Mouse (Mus musculus) CH12.LX (cell line): ENCODE measurements around the gene Tm6sf2. TPM values are rescaled to one million over a fixed set of nuclear protein-coding genes. Genes with fewer than 3 reads are reported as not detected.

Experiments
- DNase-seq: peaks from one replicate; pipeline ENCODE4 v3.0.0-alpha.2; 2013; ENCODE audit errors: extremely low read depth
- H3K27ac ChIP-seq: 2 replicates; pipeline ENCODE4 v1.5.1; 2012; ENCODE audit warnings: low read depth, mild to moderate bottlenecking, control low read depth, moderate library complexity; ENCODE audit not compliant: insufficient read depth
- H3K27me3 ChIP-seq: replicated peaks from 2 replicates; pipeline ENCODE3; 2012; ENCODE audit warnings: inconsistent platforms
- H3K36me3 ChIP-seq, 2 experiments: replicated peaks in 1 of 2; 2 replicates each; pipeline versions ENCODE3 to v1.6.1; 2012; ENCODE audit warnings: inconsistent platforms in 1 of 2, low read length in 1 of 2, mild to moderate bottlenecking in 1 of 2, mixed read lengths in 1 of 2, moderate library complexity in 1 of 2; ENCODE audit not compliant: control insufficient read depth in 1 of 2, insufficient read depth in 1 of 2
- H3K4me1 ChIP-seq, 2 experiments: 2 replicates each; pipeline ENCODE4 v1.6.1; 2012; ENCODE audit warnings: inconsistent platforms in 1 of 2, moderate library complexity in 1 of 2; ENCODE audit not compliant: insufficient read depth in 2 of 2, control insufficient read depth in 1 of 2
- H3K4me2 ChIP-seq: 2 replicates; pipeline ENCODE4 v1.6.1; 2012; ENCODE audit warnings: low read depth, mild to moderate bottlenecking, control low read depth; ENCODE audit not compliant: poor library complexity, insufficient read depth, severe bottlenecking
- H3K4me3 ChIP-seq, 3 experiments: fragments of 150-350 bp in 1 of 3; sonication (generic) in 1 of 3; replicated peaks in 1 of 3; 2 replicates each; pipeline versions ENCODE3 to v1.5.1; 2011 to 2012; ENCODE audit warnings: low read depth in 2 of 3, low read length in 2 of 3, mild to moderate bottlenecking in 2 of 3, moderate library complexity in 2 of 3, control low read depth in 1 of 3, improper control_type of control experiment in 1 of 3, inconsistent platforms in 1 of 3, mixed read lengths in 1 of 3; ENCODE audit not compliant: poor library complexity in 1 of 3
- H3K79me2 ChIP-seq: replicated peaks from 2 replicates; pipeline ENCODE4 v1.6.1; 2012; ENCODE audit warnings: mild to moderate bottlenecking, moderate library complexity; ENCODE audit not compliant: control insufficient read depth, poor library complexity, insufficient read depth, severe bottlenecking; ENCODE audit errors: extremely low read depth
- H3K9ac ChIP-seq: 2 replicates; pipeline ENCODE4 v1.6.1; 2012; ENCODE audit warnings: low read depth, mild to moderate bottlenecking, control low read depth, moderate library complexity; ENCODE audit not compliant: insufficient read depth
- H3K9me3 ChIP-seq: replicated peaks from 2 replicates; pipeline ENCODE3; 2012; ENCODE audit warnings: low read length, inconsistent platforms, mixed read lengths
- GABPA ChIP-seq: IDR thresholded peaks from 2 replicates; pipeline ENCODE4 v1.6.1; 2012; ENCODE audit warnings: low read depth, low read length, improper control_type of control experiment, inconsistent platforms; ENCODE audit not compliant: insufficient replicate concordance
- HCFC1 ChIP-seq: IDR thresholded peaks from 2 replicates; pipeline ENCODE4 v1.6.1; 2012; ENCODE audit warnings: low read depth, mild to moderate bottlenecking, inconsistent platforms, low read length, improper control_type of control experiment
- MAFK ChIP-seq: IDR thresholded peaks from 2 replicates; pipeline ENCODE4 v1.6.1; 2011; ENCODE audit warnings: low read length, improper control_type of control experiment; ENCODE audit not compliant: insufficient replicate concordance
- PAX5 ChIP-seq: IDR thresholded peaks from 2 replicates; pipeline ENCODE4 v1.6.1; 2012; ENCODE audit warnings: low read length, inconsistent platforms, mixed read lengths
- POLR2AphosphoS2 ChIP-seq: IDR thresholded peaks from 2 replicates; pipeline ENCODE4 v1.6.1; 2011; ENCODE audit warnings: low read depth, low read length, improper control_type of control experiment
- RAD21 ChIP-seq: IDR thresholded peaks from 2 replicates; pipeline ENCODE4 v1.6.1; 2011; ENCODE audit warnings: low read depth, mild to moderate bottlenecking, low read length, improper control_type of control experiment, moderate library complexity
- SIN3A ChIP-seq: IDR thresholded peaks from 2 replicates; pipeline ENCODE4 v1.6.1; 2012; ENCODE audit warnings: low read length, improper control_type of control experiment, inconsistent platforms
- SMC3 ChIP-seq: IDR thresholded peaks from 2 replicates; pipeline ENCODE4 v1.6.1; 2011; ENCODE audit warnings: low read depth, low read length, improper control_type of control experiment
- UBTF ChIP-seq: IDR thresholded peaks from 2 replicates; pipeline ENCODE4 v1.6.1; 2012; ENCODE audit warnings: low read depth, mild to moderate bottlenecking, inconsistent platforms, low read length, improper control_type of control experiment, moderate library complexity
- dilution Hi-C: fragments of 300-500 bp; cut with MboI; formaldehyde crosslinking; loops from 2 replicates; pipeline ENCODE4 v1.14.3; 2020; ENCODE audit warnings: low sequenced_read_pairs; ENCODE audit not compliant: extremely low pct_unique_long_range_greater_than_20kb, extremely low pct_ligation_motif_present
- in situ Hi-C: fragments of 300-500 bp; cut with MboI; formaldehyde crosslinking; loops from 3 replicates; pipeline ENCODE4 v1.14.3; 2019; ENCODE audit warnings: low sequenced_read_pairs, low pct_ligation_motif_present, low pct_unique_long_range_greater_than_20kb, mixed read lengths
- polyA plus RNA-seq: library from polyadenylated mRNA; unstranded; fragments of >175 nt; gene quantifications from 2 replicates; pipeline ENCODE4 v1.2.1, GENCODE M21; 2012; ENCODE audit warnings: low read depth; ENCODE audit not compliant: insufficient read length
- total RNA-seq, 2 experiments: library from RNA; depleted of rRNA; stranded (reverse); fragments of 300-350 nt in 1 of 2; fragments of >200 nt in 1 of 2; gene quantifications; 2 replicates each; pipeline ENCODE4 v1.2.3; 2012 to 2014

Gene Tm6sf2
- 1.9 and 2.4 TPM in 2 replicates for total RNA-seq (2012; rRNA removed)
- total RNA-seq (2014; rRNA removed), result 0.22 and 0.40 TPM in 2 replicates
- polyA plus RNA-seq, result 1.8 and 2.6 TPM in 2 replicates

DNA sequence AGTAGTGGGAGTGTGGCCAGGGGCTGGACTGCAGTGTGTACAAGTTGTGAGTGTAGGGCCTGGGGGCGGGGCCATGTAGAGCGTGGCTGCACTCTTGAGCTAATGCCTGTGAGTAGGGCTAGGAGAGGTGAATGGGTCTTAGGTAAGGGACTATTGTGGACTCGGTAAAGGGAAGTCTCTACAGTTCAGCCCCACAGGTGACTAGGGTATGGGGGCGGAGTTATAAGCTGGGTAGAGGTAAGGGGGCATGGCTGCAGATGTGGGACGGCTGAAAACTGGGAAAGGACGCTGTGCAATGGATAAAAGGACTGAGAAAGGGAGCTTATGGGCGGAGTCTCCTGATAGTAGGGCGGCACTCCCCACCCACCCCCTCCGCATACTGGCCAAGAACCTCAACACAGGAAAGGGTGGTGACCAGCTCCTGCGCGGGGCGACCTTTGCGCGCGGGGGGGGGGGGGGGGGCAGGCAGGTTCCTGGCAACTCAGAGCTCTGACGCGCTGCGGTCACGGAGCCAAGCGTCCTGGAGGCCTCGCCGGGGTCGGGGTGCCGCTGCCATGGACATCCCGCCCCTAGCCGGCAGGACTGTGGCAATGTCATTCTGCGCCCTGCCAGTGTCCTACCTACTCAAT, at the start of gene Tm6sf2:
Gene Tm6sf2, plus strand, starts transcription at position 484 of the 629 bp plus-strand sequence.
- dilution Hi-C loops, result no loop called here
- no peaks in the 10 kb centered on the region for H3K27me3 ChIP-seq
- no peak for TF ChIP-seq RAD21
- TF ChIP-seq MAFK, result no peak
- no peak for TF ChIP-seq GABPA
- no peak for TF ChIP-seq UBTF
- no peak for TF ChIP-seq POLR2AphosphoS2
- TF ChIP-seq HCFC1, result no peak
- no peak for TF ChIP-seq SMC3
- no peak within 1 kb of the TSS for H3K9ac ChIP-seq
- H3K4me2 ChIP-seq, result no peak within 1 kb of the TSS
- peaks cover 52 to 82% of the 10 kb centered on the region in 2 experiments for H3K36me3 ChIP-seq
- no peaks in the 10 kb centered on the region for H3K9me3 ChIP-seq
- in situ Hi-C loops, result no loop called here
- no peaks in the 10 kb centered on the region for H3K79me2 ChIP-seq
- H3K4me1 ChIP-seq, result no peaks in the 10 kb centered on the region
- DNase-seq, result no peak
- no peak within 1 kb of the TSS for H3K4me3 ChIP-seq
- no peak within 1 kb of the TSS for H3K27ac ChIP-seq

DNA sequence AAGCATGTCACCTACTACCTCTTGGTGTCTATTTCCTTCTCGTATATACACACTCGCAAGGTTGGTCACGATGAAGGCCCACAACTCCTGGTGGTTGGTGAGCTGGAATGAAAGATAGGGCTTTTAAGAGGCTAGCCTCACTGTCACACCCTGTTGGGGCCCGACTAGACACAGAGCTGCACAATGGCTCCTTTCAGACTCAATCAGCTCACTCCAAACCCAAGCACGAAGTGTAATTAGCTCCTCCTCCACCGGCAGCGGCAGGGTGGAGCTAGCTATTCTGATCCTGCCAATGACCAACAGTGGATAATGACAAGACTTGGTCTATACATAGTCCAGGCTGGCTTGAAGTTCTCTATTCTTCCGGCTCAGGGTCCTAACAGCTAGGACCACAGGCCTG, 49.1 kb upstream of the Tm6sf2 start:
- H3K4me1 ChIP-seq, result peaks cover 7 to 24% of the 10 kb centered on the region in 2 experiments
- H3K27me3 ChIP-seq, result no peaks in the 10 kb centered on the region
- peaks cover 94 to 100% of the 10 kb centered on the region in 2 experiments for H3K36me3 ChIP-seq
- H3K9me3 ChIP-seq, result no peaks in the 10 kb centered on the region
- TF ChIP-seq SIN3A, result no peak
- dilution Hi-C loops (no loop called here), in situ Hi-C loops (no loop called here)
- no peaks in the 10 kb centered on the region for H3K79me2 ChIP-seq
- no peak for DNase-seq
- no peak overlapping the region for H3K4me3 ChIP-seq
- no peak overlapping the region for H3K4me2 ChIP-seq
- no peak overlapping the region for H3K9ac ChIP-seq
- H3K27ac ChIP-seq, result no peak overlapping the region

DNA sequence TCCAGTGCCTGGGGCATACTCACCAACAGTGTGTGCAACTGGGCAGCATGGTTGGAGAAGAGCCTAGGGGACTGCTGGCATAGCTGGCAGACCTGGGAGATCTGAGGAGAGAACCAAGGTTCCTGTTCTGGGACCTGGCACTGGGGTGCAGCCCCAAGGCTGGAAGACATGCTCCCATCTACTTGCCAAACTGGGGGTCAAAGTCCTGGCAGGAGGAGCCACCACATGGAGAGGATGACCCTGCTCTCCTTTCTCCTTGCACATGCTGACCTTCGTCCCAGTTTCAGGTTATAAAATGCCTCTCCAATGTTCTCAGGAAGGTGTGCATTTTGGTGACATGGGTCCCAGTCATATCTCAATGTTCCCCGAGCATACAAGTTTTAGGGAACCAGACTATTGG, 46.6 kb upstream of the Tm6sf2 start:
- Histone ChIP-seq H3K4me2 (no peak overlapping the region), H3K9ac (no peak overlapping the region), H3K27ac (no peak overlapping the region), H3K79me2 (no peaks in the 10 kb centered on the region), H3K4me3 (no peak overlapping the region), H3K36me3 (peaks cover 93 to 100% of the 10 kb centered on the region in 2 experiments), H3K27me3 (no peaks in the 10 kb centered on the region), H3K9me3 (no peaks in the 10 kb centered on the region), H3K4me1 (peaks cover 7 to 16% of the 10 kb centered on the region in 2 experiments)
- dilution Hi-C loops, result no loop called here
- no peak for TF ChIP-seq PAX5
- no peak for DNase-seq
- in situ Hi-C loops, result no loop called here
